Comparison of ENCODE assay signal across 8 mouse cellular contexts in the genomic region with DNA sequence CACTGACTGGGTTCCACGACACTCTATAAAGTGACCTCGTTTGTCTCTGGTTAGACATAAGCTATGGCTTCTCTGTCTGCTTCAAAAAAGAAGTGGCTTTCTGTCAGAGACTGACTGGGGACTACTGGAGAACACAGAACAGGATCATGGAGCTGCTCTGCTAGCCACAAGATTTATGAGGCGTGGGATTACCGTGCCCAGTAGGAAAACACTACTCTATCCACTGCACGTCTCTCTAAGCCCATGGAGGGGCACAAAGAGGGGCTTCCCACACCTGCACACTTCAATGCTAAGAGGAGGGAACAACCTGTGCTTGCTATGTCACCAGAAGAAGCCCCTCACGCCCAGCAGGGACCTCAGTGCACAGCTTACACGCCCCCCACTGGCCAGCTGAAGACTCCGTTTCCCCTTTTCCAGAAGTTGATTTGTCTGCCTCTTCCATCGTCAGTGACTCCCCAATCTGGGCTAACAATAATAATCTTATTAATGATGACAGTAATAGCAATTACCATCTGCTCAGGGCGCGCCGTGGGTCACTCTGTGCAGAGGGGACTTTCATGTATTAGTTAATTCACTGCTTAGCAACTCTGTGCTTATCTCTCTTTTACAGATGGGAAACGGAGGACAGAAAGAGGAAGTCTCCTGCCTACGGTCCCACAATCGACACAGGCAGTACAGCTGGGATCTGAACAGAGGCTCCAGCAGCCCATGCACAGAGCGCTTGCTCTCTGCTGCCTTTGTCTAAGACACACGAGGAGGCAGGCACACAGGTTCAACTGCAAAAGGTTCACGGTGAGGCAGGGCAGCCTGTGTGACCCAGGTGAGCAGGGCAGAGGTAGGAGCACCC.
DNase-seq lines count a peak whose midpoint lies in the region; ATAC-seq and TF ChIP-seq lines count a peak whose summit lies in the region.

No protein-coding gene starts in this region.

- DNase-seq in kidney, adult 2 months = peak; percentile 33
- DNase-seq in kidney, adult 11 months = no peak
- peak; percentile 22 for DNase-seq in kidney, postnatal 14 days
- DNase-seq in neural tube, embryonic 10.5 days (ENCODE audit: extremely low spot score, low spot score) = peak; percentile 30
- no peak for DNase-seq in frontal cortex, postnatal 10 days (ENCODE audit: low spot score in 2 of 2)
- DNase-seq in layer of hippocampus, postnatal 14 days (ENCODE audit: low spot score in 2 of 2) = no peak
- DNase-seq in urinary bladder, postnatal 4 days (ENCODE audit: low spot score in 2 of 2) = no peak

- no peak overlapping the region; the same call in 1 of the 2 replicates for H3K4me2 ChIP-seq in forebrain, embryonic 13.5 days

- H3K9ac ChIP-seq in forebrain, embryonic 13.5 days = peak overlapping the region; percentile 45

- no peaks in the 10 kb centered on the region for H3K27me3 ChIP-seq in kidney, adult 2 months (replicated peaks; ENCODE audit: control insufficient read depth, insufficient read depth, low read length)
- no peaks in the 10 kb centered on the region for H3K27me3 ChIP-seq in forebrain, embryonic 13.5 days

- TF ChIP-seq POLR2A in kidney, adult 2 months (IDR thresholded peaks at IDR 0.05; ENCODE audit: low read depth, low read length) = no peak

- WGBS in kidney, adult 2 months = 47% methylated on average over 18 of the region's 18 CpGs
- 57% methylated on average over 18 of the region's 18 CpGs for WGBS in forebrain, embryonic 13.5 days

- no peak for ATAC-seq in forebrain, embryonic 13.5 days

- H3K27ac ChIP-seq in kidney, adult 2 months (ENCODE audit: insufficient read depth, low read depth, low read length) = no peak overlapping the region
- H3K27ac ChIP-seq in forebrain, embryonic 13.5 days = peak overlapping the region; percentile 60

- H3K4me1 ChIP-seq in kidney, adult 2 months (ENCODE audit: control insufficient read depth, insufficient read depth, low read length) = no peaks in the 10 kb centered on the region
- peaks cover 69% of the 10 kb centered on the region for H3K4me1 ChIP-seq in forebrain, embryonic 13.5 days

- no peaks in the 10 kb centered on the region for H3K9me3 ChIP-seq in forebrain, embryonic 13.5 days (replicated peaks)

- H3K36me3 ChIP-seq in kidney, adult 2 months (ENCODE audit: control insufficient read depth, insufficient read depth, low read length) = no peaks in the 10 kb centered on the region
- H3K36me3 ChIP-seq in forebrain, embryonic 13.5 days (ENCODE audit: poor library complexity, severe bottlenecking) = no peaks in the 10 kb centered on the region

- TF ChIP-seq CTCF in kidney, adult 2 months (conservative IDR thresholded peaks at IDR 0.05; ENCODE audit: insufficient read depth, insufficient read length, low read depth, low read length) = no peak

- H3K4me3 ChIP-seq in kidney, adult 2 months (ENCODE audit: insufficient read depth, low read depth, low read length) = no peak overlapping the region
- no peak overlapping the region for H3K4me3 ChIP-seq in forebrain, embryonic 13.5 days

Comparison
In these comparisons a context has a peak if more than half of its experiments do, and no peak if none do; other contexts are left out.
1. DNase-seq: peak in kidney, adult 2 months (single experiment), kidney, postnatal 14 days (single experiment) and neural tube, embryonic 10.5 days (single experiment); none in kidney, adult 11 months (single experiment), frontal cortex, postnatal 10 days (0 of 2), layer of hippocampus, postnatal 14 days (0 of 2) and urinary bladder, postnatal 4 days (0 of 2).